Mouse (Mus musculus) cerebellum, adult 2 months (tissue): ENCODE measurements around the gene Gm13769. TPM values are rescaled to one million over a fixed set of nuclear protein-coding genes. Genes with fewer than 3 reads are reported as not detected.
"Not testable (repeated sequence)": the region's sequence is repeated elsewhere in the genome, so short reads cannot be mapped to it uniquely, and the experiment has no call there.

Source experiments
- DNase-seq, 2 experiments: peaks; one replicate each; pipeline ENCODE4 v3.0.0; 2021
- H3K27ac ChIP-seq: fragments of 200-500 bp; 2 replicates; pipeline ENCODE4 v1.5.1; 2012; ENCODE audit warnings: low read length, control low read depth, inconsistent platforms; ENCODE audit not compliant: insufficient read depth
- H3K27me3 ChIP-seq: fragments of 200-500 bp; 2 replicates; pipeline ENCODE4 v1.6.1; 2012; ENCODE audit warnings: inconsistent platforms, mild to moderate bottlenecking, low read length, moderate library complexity; ENCODE audit not compliant: control insufficient read depth, insufficient read depth
- H3K4me1 ChIP-seq: fragments of 200-500 bp; 2 replicates; pipeline ENCODE4 v1.6.1; 2011; ENCODE audit warnings: low read length; ENCODE audit not compliant: control insufficient read depth, insufficient read depth
- H3K4me3 ChIP-seq: fragments of 200-500 bp; replicated peaks from 2 replicates; pipeline ENCODE3; 2011; ENCODE audit warnings: mild to moderate bottlenecking, low read depth, low read length, control low read depth; ENCODE audit not compliant: insufficient read depth
- CTCF ChIP-seq: fragments of 200-500 bp; IDR thresholded peaks from 2 replicates; pipeline ENCODE4 v1.5.1; 2011; ENCODE audit warnings: low read depth, mild to moderate bottlenecking, control low read depth, low read length, moderate library complexity, borderline replicate concordance; ENCODE audit not compliant: insufficient read depth
- POLR2A ChIP-seq: fragments of 200-500 bp; IDR thresholded peaks from 2 replicates; pipeline ENCODE4 v1.6.1; 2011; ENCODE audit warnings: low read length, control low read depth, borderline replicate concordance; ENCODE audit not compliant: insufficient read depth
- WGBS: fragments of 180-500 bp; shearing (Covaris S2); methylation state at CpG from one replicate; pipeline ENCODE4 v1.1.7; 2018; 5-methylcytosine and 5-hydroxymethylcytosine counted together
- polyA plus RNA-seq: library from polyadenylated mRNA; depleted of rRNA; stranded (reverse); fragments of >200 nt; gene quantifications from 2 replicates; pipeline ENCODE4 v1.2.3, GENCODE M21; 2012; rRNA removed

Gm13769 gene
- polyA plus RNA-seq = not detected in 2 replicates

DNA sequence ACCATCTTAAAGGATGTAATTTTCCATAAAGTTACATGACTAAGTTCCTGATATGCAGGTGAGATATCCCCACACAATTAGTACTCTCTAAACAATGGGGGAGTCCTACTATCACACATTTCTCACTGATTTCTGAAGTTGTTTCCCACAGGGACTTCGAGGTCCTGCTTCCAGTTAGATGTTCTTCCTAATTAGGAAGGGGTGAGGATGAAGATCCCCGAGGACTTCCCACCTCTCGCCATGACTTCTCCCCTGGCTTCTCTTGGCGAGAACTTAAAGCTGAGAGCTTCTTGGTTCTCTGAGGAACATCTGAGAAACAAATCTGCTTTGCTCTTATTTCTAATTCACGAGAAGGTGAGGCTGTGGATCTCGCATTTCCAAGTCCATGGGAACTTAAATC, at the start of gene Gm13769:
TSS of gene Gm13769 (plus strand) at position 301 of the 400 bp plus-strand sequence.
- H3K27ac ChIP-seq, H3K4me3 ChIP-seq, H3K4me1 ChIP-seq, H3K27me3 ChIP-seq, DNase-seq: not testable (repeated sequence)
- WGBS = no CpG with 5 or more reads among the region's 6 CpGs

DNA sequence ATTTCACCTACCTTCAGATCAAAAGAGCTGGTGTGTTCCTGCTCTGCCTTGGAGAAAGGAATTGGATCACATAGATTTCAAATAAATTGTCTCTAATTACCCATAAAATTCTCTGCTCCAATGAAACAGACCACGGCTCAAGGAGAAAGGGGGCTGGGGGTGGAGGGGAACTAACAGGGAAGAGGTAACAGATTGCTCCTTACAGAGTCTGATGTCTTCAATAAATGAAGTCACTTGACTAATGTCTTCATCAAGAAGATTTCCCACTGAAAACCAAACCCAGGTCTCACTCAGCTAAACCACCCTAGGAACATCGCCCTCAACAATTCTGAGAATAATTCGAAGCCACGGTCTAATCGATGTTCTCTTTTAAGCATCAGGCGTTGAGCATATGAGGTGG, 29.3 kb upstream of the Gm13769 start, which contains the start of gene Olfr1272:
TSS of gene Olfr1272 (minus strand) at position 101 of the 400 bp plus-strand sequence.
- WGBS = 56% methylated on average over 6 of the region's 6 CpGs
- no peak for TF ChIP-seq CTCF
- TF ChIP-seq POLR2A = no peak
- no peak for DNase-seq
- Histone ChIP-seq H3K4me3 (no peak within 1 kb of the TSS), H3K27ac (no peak within 1 kb of the TSS), H3K27me3 (no peaks in the 10 kb centered on the region), H3K4me1 (no peaks in the 10 kb centered on the region)

- no CpG with 5 or more reads among the region's 4 CpGs for WGBS
- not testable (repeated sequence) for H3K4me1 ChIP-seq, H3K4me3 ChIP-seq, H3K27me3 ChIP-seq, DNase-seq, H3K27ac ChIP-seq
Measured at GRCm38 (mm10) chr2:90346694-90347093, 24.7 kb downstream of the Gm13769 start.

GRCm38 (mm10) chr2:90351047-90351446, 29.0 kb downstream of the Gm13769 start:
- no CpG with 5 or more reads among the region's 6 CpGs for WGBS
- H3K27me3 ChIP-seq, H3K27ac ChIP-seq, H3K4me1 ChIP-seq, DNase-seq, H3K4me3 ChIP-seq: not testable (repeated sequence)

DNA sequence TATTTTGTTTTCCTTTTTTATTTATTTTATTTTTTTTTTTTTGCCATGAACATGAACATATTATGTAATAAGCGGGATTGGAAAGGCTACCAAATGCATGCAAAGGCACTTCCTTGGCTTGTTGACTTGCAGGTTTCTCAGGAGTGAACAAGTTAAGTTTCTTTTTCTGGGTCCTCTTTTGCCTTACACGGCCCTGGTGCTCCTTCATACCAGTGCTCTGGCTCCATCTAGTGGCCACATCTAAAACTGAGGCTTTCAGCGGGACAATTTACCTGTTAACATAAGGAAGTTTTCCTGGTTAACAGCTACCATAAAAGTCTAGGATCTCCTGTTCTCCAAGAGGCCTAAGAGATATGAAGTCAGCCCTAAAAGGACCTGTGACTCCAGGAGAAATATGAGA, 29.5 kb downstream of the Gm13769 start:
- H3K4me3 ChIP-seq, H3K4me1 ChIP-seq, H3K27me3 ChIP-seq, H3K27ac ChIP-seq, DNase-seq: not testable (repeated sequence)
- no CpG with 5 or more reads among the region's 3 CpGs for WGBS

DNA sequence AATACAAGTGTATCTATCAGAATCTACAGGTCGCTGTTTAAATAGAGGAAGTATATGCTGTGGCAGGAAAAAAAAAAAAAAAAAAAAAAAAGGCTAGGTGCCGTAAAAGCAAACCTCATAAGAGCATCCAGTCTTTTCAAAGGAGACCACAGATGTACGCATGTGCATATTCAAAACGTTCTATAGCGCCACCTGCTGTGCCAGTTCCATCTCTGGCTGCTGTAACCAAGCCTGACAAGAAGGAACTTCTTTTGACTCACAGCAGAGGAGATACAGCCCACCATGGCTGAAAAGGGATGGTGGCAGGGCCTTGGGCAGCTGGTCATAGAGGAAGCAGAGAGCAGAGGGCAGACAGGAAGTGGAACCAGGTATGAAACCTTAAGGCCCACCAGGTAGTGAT, 37.2 kb downstream of the Gm13769 start:
- not testable (repeated sequence) for H3K4me1 ChIP-seq, DNase-seq, H3K4me3 ChIP-seq, H3K27ac ChIP-seq, H3K27me3 ChIP-seq
- no CpG with 5 or more reads among the region's 5 CpGs for WGBS

- WGBS = no CpG with 5 or more reads among the region's 4 CpGs
- H3K27me3 ChIP-seq, H3K27ac ChIP-seq, H3K4me1 ChIP-seq, H3K4me3 ChIP-seq, DNase-seq: not testable (repeated sequence)
Measured at GRCm38 (mm10) chr2:90360199-90360598, 38.2 kb downstream of the Gm13769 start.

Other genes with a start within 250 kb of the Gm13769 start
- gene Olfr1269, start 200.8 kb upstream of the Gm13769 start, polyA plus RNA-seq = not detected in 2 replicates
- not detected in 2 replicates for gene Olfr32, start 179.9 kb upstream of the Gm13769 start, polyA plus RNA-seq
- not detected in 2 replicates for gene Olfr1270, start 169.1 kb upstream of the Gm13769 start, polyA plus RNA-seq
- not detected in 2 replicates for gene Olfr1506, start 97.7 kb upstream of the Gm13769 start, polyA plus RNA-seq
- not detected in 2 replicates for gene Olfr142, start 64.6 kb upstream of the Gm13769 start, polyA plus RNA-seq
- gene Olfr1271, start 51.2 kb upstream of the Gm13769 start, polyA plus RNA-seq = not detected in 2 replicates
- gene Olfr1272, start 29.4 kb upstream of the Gm13769 start, polyA plus RNA-seq = not detected in 2 replicates
- gene Olfr1274-ps, start 76.5 kb downstream of the Gm13769 start, polyA plus RNA-seq = not detected in 2 replicates